Mouse (Mus musculus): ENCODE measurements at regions not wholly inside any gene's neighbourhood (a gene's known extent, or its start where the extent isn't known, plus 50 kb on each side); places are given as distances from the start of the nearest gene placed in this dataset.

DNA sequence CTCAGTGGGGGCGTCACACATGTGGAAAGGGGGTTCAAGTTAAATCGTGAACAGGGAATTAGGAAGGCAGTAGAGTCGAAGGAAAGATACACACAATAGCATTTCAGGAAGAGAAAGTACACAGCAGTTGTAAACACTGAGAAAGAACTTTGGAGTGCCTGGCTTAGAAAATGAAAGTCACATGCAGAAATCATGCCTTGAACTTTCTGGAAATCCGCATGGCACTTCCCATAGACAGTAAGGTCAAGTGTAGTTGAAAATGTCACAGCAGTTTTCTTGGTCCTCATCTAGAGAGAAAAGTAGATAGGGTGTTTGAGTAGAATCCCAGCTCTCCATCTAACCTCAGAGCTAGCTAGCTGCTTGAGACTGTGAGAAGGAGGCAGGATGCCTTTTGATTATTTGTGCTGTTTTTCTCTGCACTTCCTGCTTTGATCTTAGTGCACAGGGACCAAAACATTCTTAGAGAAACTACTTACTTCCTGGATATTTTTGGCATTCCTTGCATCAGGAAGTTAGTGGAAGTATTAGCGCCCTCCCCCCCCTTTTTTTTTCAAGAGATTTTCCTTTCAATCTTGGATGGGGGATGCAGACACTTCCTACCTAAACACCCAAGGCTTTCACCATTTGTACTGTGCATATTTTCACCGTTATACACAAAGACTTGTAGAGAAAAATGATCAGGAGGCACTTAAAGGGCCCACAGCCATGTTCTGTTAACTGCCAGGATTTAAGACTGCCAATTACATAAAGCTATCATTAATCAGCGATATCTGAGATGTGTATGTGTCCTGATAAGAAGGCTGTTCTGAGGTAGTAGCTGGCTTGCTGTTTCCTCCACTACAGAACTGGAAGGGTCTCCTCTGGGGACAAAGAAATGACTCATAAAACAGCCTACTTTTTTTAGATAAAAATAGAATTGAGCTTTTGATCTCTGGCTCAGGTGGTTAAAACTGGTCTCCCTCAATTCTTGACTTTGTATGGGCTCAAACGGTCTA is 118.2 kb downstream of the Gm10295 start:
- no peak for TF ChIP-seq CTCF (conservative IDR thresholded peaks at IDR 0.05)
- Histone ChIP-seq H3K4me3 (no peak overlapping the region), H3K27ac (no peak overlapping the region)
- DNase-seq (ENCODE audit: low spot score in 2 of 2) = no peak

GRCm38 (mm10) chr7:71230901-71231477 is 120.3 kb downstream of the Gm10295 start:
- no peak overlapping the region for H3K27ac ChIP-seq
- DNase-seq (ENCODE audit: low spot score in 2 of 2) = no peak
- TF ChIP-seq CTCF (conservative IDR thresholded peaks at IDR 0.05) = no peak
- no peak overlapping the region for H3K4me3 ChIP-seq

DNA sequence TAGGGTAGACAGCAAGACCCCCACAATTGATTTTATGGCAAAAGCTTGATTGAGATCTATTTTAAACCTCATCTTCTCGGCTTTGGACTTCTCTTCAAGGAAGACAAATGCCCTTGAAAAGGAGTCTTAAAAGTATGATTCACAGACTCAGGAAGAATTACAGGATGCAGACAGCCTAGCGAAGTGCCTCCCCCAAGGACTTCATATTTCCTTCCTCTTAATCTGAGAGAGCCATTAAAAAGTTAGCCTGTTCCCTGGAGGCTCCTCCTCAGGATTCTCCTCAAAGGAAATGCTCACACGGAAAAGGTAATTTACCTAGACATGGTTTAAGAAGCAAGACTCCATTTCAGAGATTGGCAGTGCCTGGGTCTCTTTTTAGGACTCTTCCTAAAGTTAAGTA is 122.1 kb downstream of the Gm10295 start:
- no peak for TF ChIP-seq CTCF (conservative IDR thresholded peaks at IDR 0.05)
- H3K4me3 ChIP-seq = no peak overlapping the region
- H3K27ac ChIP-seq = no peak overlapping the region; the same call in 1 of the 2 replicates
- no peak for DNase-seq (ENCODE audit: low spot score in 2 of 2)

DNA sequence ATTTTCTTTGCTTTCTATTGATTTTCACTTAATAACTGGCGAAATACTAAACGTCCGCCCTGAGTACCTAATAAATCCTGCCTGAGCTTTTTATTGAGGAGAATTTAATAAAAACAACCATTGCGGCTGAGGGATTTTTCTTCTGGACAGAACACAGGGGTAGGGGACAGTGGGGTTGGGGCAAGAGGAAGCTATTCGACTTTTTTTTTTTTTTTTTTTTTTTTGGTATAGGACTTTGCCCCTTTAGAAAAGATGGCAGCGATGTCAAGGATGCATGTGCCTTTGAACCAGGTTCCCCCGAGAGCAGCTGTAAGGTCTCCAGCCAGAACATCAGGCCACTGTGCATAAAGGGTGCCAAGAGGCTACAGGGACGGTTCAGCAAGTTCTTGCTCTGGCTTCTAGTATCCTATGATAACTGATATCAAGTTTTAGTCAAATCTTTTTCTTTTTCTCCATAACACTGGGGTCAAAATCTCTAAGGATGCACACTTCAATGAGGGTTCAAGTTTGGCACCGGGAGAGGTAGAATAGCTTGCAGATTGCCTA is 126.9 kb downstream of the Gm10295 start:
- TF ChIP-seq CTCF (conservative IDR thresholded peaks at IDR 0.05) = no peak
- Histone ChIP-seq H3K4me3 (no peak overlapping the region), H3K27ac (no peak overlapping the region)
- DNase-seq (ENCODE audit: low spot score in 2 of 2) = no peak

- H3K4me3 ChIP-seq = no peak overlapping the region
- no peak for DNase-seq (ENCODE audit: low spot score in 2 of 2)
- no peak for TF ChIP-seq CTCF (conservative IDR thresholded peaks at IDR 0.05)
These were observed 127.6 kb downstream of the Gm10295 start for GRCm38 (mm10) chr7:71223513-71224319.

GRCm38 (mm10) chr7:71217344-71217743 is 133.9 kb downstream of the Gm10295 start:
- TF ChIP-seq CTCF (conservative IDR thresholded peaks at IDR 0.05) = no peak
- Histone ChIP-seq H3K4me3 (no peak overlapping the region), H3K27ac (no peak overlapping the region)
- no peak for DNase-seq (ENCODE audit: low spot score in 2 of 2)

More at GRCm38 (mm10) chr7:71223513-71224319, 127.6 kb downstream of the Gm10295 start:
- H3K27ac ChIP-seq = no peak overlapping the region

- no peak overlapping the region for H3K4me3 ChIP-seq
- H3K27ac ChIP-seq = no peak overlapping the region
- DNase-seq (ENCODE audit: low spot score in 2 of 2) = no peak
- TF ChIP-seq CTCF (conservative IDR thresholded peaks at IDR 0.05) = no peak
These were observed 134.5 kb downstream of the Gm10295 start for GRCm38 (mm10) chr7:71216808-71217207.

- no peak for TF ChIP-seq CTCF (conservative IDR thresholded peaks at IDR 0.05)
These were observed 136.7 kb downstream of the Gm10295 start for GRCm38 (mm10) chr7:71214500-71215055.

GRCm38 (mm10) chr7:71193131-71193530 is 158.2 kb downstream of the Gm10295 start:
- Histone ChIP-seq H3K27ac (no peak overlapping the region), H3K4me3 (no peak overlapping the region)
- no peak for TF ChIP-seq CTCF (conservative IDR thresholded peaks at IDR 0.05)
- no peak for DNase-seq (ENCODE audit: low spot score in 2 of 2)

More at GRCm38 (mm10) chr7:71214500-71215055, 136.7 kb downstream of the Gm10295 start:
- DNase-seq (ENCODE audit: low spot score in 2 of 2) = no peak
- Histone ChIP-seq H3K4me3 (no peak overlapping the region), H3K27ac (no peak overlapping the region)

DNA sequence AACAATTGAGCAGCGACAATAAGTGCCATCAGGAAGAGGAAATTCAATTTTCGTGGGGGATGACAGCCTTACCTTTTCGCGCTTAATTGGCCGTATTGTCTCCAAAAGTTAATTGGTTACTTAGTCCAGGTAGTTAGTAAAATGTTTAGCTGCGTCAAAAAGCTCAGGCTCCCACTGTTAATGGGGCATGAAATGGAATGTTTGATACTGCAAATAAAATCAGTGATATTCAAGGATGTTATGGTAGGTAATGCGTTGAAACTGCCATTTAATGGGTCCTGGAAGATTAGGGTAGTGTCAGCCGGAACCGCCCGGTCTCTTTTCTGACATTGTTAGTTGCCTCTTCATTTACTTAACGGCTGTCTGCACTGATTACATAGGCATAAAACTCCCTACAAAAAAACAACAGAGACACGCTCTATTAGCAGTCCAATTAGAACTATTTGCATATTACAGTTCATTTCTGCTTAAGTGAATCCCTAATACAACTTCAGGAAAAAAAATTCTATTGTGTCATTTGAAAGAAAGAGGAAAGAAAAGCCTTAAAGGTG is 161.0 kb downstream of the Gm10295 start:
- DNase-seq (ENCODE audit: low spot score in 2 of 2) = no peak
- Histone ChIP-seq H3K27ac (no peak overlapping the region), H3K4me3 (no peak overlapping the region)
- TF ChIP-seq CTCF (conservative IDR thresholded peaks at IDR 0.05) = no peak

GRCm38 (mm10) chr7:71189757-71190156 is 161.5 kb downstream of the Gm10295 start:
- Histone ChIP-seq H3K27ac (no peak overlapping the region), H3K4me3 (no peak overlapping the region)
- no peak for DNase-seq (ENCODE audit: low spot score in 2 of 2)
- no peak for TF ChIP-seq CTCF (conservative IDR thresholded peaks at IDR 0.05)

DNA sequence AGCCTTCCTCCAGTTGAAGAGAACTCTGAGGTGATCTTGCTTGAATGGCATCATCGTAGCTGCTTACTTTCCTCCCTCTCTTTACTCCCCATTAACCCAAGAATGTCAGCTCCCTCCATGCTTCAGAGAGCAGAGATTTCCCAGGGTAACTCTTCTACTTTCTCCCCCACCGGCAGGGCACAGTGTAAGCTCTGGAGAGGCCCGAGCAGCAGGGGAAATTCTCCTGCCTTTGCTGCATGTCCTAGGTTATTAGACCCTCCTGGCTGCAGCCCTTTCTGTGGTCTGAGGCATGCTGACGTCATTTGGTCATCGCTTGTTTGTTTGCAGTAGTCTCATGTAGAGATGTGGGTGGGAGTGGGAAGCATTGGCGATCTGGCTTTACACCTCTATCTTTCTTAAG is 163.2 kb downstream of the Gm10295 start:
- TF ChIP-seq CTCF (conservative IDR thresholded peaks at IDR 0.05) = no peak
- no peak overlapping the region for H3K27ac ChIP-seq
- H3K4me3 ChIP-seq = no peak overlapping the region
- no peak for DNase-seq (ENCODE audit: low spot score in 2 of 2)

All from layer of hippocampus, adult 2 months (tissue).